Mouse (Mus musculus) megakaryocyte, embryonic 14.5 days (primary cell): Measurements from ENCODE around the gene Btbd8.

Source experiments
- FLI1 ChIP-seq: IDR thresholded peaks from 2 replicates; pipeline ENCODE4 v1.6.1; 2012; ENCODE audit warnings: low read length, inconsistent platforms, mixed read lengths
- GATA1 ChIP-seq: IDR thresholded peaks from 3 replicates; pipeline ENCODE4 v1.6.1; 2012; ENCODE audit warnings: mixed read lengths, low read length, inconsistent platforms, borderline replicate concordance

DNA sequence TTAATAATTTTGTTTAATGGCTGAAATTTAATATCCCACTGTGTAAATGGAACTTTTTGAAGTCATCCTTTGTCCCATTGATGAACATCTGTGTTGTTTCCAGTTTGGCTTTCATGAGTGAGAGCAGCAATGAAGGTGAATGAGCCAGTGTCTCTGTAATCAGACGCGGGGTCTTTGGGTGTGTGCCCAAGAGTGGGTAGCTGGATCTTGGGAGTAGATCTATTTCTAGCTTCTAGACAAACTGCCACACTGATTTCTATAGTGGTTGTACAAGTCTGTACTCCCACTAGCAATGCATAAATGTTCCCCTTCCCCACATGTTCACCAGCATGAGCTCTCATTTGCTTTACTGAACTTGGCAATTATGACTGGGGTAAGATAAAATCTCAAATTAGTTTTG is 48.4 kb upstream of the Btbd8 start:
- TF ChIP-seq GATA1 (no peak), FLI1 (no peak)
